Mouse (Mus musculus) liver, embryonic 15.5 days (tissue): ENCODE measurements around the gene Vps45. TPM values are rescaled to one million over a fixed set of nuclear protein-coding genes. Genes with fewer than 3 reads are reported as not detected.

ENCODE experiments used
- ATAC-seq: fragments of 200-750 bp; cut with Nextera tagmentation; 2 replicates; pipeline ENCODE4 v1.8.0; 2017; ENCODE audit warnings: moderate number of reproducible peaks, mild to moderate bottlenecking, moderate library complexity; ENCODE audit not compliant: insufficient read depth
- H3K27ac ChIP-seq: fragments of 300-500 bp; sonication (generic); replicated peaks from 2 replicates; pipeline ENCODE4 v1.5.1; 2015; ENCODE audit warnings: mild to moderate bottlenecking, inconsistent platforms
- H3K27me3 ChIP-seq: fragments of 300-500 bp; sonication (generic); 2 replicates; pipeline ENCODE4 v1.6.1; 2015; ENCODE audit warnings: mild to moderate bottlenecking, inconsistent platforms
- H3K36me3 ChIP-seq: fragments of 300-500 bp; sonication (generic); replicated peaks from 2 replicates; pipeline ENCODE4 v1.6.1; 2015; ENCODE audit warnings: moderate library complexity, mild to moderate bottlenecking, inconsistent platforms
- H3K4me1 ChIP-seq: fragments of 300-500 bp; sonication (generic); replicated peaks from 2 replicates; pipeline ENCODE4 v1.6.1; 2015; ENCODE audit warnings: inconsistent platforms
- H3K4me2 ChIP-seq: fragments of 300-500 bp; sonication (generic); 2 replicates; pipeline ENCODE4 v1.6.1; 2015; ENCODE audit warnings: moderate library complexity, mild to moderate bottlenecking, inconsistent platforms
- H3K4me3 ChIP-seq: fragments of 300-500 bp; sonication (generic); replicated peaks from 2 replicates; pipeline ENCODE4 v1.5.1; 2015; ENCODE audit warnings: mild to moderate bottlenecking, inconsistent platforms
- H3K9ac ChIP-seq: fragments of 300-500 bp; sonication (generic); 2 replicates; pipeline ENCODE4 v1.6.1; 2015; ENCODE audit warnings: moderate library complexity, mild to moderate bottlenecking, inconsistent platforms
- H3K9me3 ChIP-seq: fragments of 300-500 bp; sonication (generic); replicated peaks from 2 replicates; pipeline ENCODE4 v1.6.1; 2016; ENCODE audit warnings: inconsistent platforms
- WGBS: fragments of 180-500 bp; shearing (Covaris S2); methylation state at CpG from one replicate; pipeline ENCODE4 v1.1.7; 2015; ENCODE audit warnings: mixed read lengths; ENCODE audit not compliant: insufficient replicate concordance; 5-methylcytosine and 5-hydroxymethylcytosine counted together
- polyA plus RNA-seq: library from polyadenylated mRNA; unstranded; fragments of >200 nt; fragmentation: Nextera tagmentation; extraction: Ambion mirVana; gene quantifications from 2 replicates; pipeline ENCODE4 v1.2.1, GENCODE M21; 2015

Vps45 gene
- polyA plus RNA-seq, 1 experiment from 2014 or later = 14.1 TPM

DNA sequence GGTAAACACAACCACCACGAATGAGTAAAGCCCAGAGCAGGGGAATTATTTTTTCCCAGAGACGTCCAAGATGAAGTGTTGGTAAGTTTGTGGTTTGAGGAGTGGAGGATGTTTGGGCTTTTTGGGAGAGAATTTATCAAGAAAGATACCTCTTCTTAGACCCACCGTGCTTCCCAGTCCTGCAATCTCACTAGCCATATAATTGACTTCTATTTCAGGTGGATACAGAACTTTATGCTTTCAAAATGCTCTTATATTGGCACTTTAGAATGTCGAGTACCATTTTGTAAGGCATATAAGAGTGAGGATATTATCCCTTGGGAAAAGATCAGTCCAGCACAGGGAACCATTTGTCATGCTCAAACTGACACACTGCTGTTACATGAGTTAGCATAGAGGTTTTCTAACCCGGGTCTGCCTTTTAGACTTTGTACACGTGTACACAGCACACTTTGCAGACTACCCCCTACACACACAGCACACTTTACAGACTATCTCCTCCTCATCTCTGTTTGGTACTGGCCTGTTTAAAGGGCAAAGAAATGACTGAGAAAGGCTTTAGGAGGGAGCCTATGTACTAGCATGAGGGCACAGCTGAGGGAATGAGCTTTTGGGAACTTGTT, 61.7 kb downstream of the Vps45 start:
- H3K9me3 ChIP-seq = no peaks in the 10 kb centered on the region
- peak overlapping the region; percentile 70; the same call in 1 of the 2 replicates for H3K27ac ChIP-seq
- H3K4me1 ChIP-seq = peaks cover 65% of the 10 kb centered on the region
- peak overlapping the region; percentile 93 for H3K4me2 ChIP-seq
- no peaks in the 10 kb centered on the region; the same call in 1 of the 2 replicates for H3K36me3 ChIP-seq
- ATAC-seq = no peak
- peaks cover 58% of the 10 kb centered on the region for H3K27me3 ChIP-seq
- peak overlapping the region; percentile 65 for H3K4me3 ChIP-seq
- peak overlapping the region; percentile 63 for H3K9ac ChIP-seq
- 11% methylated on average over 6 of the region's 6 CpGs for WGBS

- Histone ChIP-seq H3K4me3 (peak within 1 kb of the TSS; percentile 65), H3K9me3 (no peaks in the 10 kb centered on the region), H3K27ac (peak within 1 kb of the TSS; percentile 70), H3K27me3 (peaks cover 58% of the 10 kb centered on the region), H3K36me3 (no peaks in the 10 kb centered on the region; the same call in 1 of the 2 replicates), H3K4me2 (peak within 1 kb of the TSS; percentile 93), H3K9ac (peak within 1 kb of the TSS; percentile 63), H3K4me1 (peaks cover 62% of the 10 kb centered on the region)
- under 1% methylated on average over 84 of the region's 84 CpGs for WGBS
- ATAC-seq = peak; percentile 41
These were observed 62.4 kb downstream of the Vps45 start, which contains the start of gene Plekho1 for GRCm38 (mm10) chr3:95995802-95996428. Plekho1 (minus strand) TSS chr3:95996001.

DNA sequence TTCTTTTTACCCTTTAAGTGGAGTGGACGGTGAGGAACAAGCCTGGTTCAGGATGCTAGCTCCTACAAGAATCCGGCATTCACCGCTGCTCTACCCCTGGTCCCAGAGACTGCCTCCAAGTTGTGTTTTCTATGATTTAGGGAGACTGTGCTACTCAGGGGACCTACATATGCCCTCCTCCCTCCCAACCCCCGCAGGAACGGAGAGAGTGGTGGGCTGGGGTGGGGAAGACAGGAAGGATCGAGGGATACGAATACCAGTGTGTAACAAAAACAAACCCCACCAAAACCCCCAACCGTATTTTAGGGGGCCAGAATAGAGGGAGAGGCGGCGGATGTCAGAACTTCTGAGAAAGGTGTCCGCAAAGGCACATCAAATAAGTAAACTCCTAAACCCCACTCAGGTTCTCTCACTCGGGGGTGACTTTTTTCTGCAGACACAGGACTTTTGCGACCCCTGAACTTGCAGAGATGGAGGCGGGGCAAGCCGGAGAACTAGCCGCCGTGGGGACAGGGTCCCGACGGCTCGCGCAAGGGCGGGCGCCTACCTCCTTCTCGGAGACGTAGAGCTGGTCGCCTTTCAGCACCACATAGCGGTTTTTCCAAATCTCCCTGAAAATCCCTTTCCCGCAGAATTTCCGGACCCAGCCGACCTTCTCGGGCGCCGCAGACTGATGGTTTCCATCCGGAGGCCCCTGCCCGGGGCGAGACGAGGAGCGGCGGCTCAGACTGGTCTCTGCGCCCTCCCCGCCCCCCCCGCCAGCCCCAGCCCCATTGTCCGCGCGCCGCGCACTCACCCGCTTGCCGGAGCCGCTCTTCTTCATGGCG, 63.1 kb downstream of the Vps45 start:
- Histone ChIP-seq H3K27me3 (peaks cover 58% of the 10 kb centered on the region), H3K9ac (peak overlapping the region; percentile 63), H3K4me2 (peak overlapping the region; percentile 93), H3K4me1 (peaks cover 55% of the 10 kb centered on the region), H3K9me3 (no peaks in the 10 kb centered on the region), H3K36me3 (no peaks in the 10 kb centered on the region; the same call in 1 of the 2 replicates), H3K27ac (peak overlapping the region; percentile 70), H3K4me3 (peak overlapping the region; percentile 65)
- 0 out of 2 replicates have a peak, but pooled peaks have one; percentile 5 for ATAC-seq
- 2% methylated on average over 50 of the region's 51 CpGs for WGBS

DNA sequence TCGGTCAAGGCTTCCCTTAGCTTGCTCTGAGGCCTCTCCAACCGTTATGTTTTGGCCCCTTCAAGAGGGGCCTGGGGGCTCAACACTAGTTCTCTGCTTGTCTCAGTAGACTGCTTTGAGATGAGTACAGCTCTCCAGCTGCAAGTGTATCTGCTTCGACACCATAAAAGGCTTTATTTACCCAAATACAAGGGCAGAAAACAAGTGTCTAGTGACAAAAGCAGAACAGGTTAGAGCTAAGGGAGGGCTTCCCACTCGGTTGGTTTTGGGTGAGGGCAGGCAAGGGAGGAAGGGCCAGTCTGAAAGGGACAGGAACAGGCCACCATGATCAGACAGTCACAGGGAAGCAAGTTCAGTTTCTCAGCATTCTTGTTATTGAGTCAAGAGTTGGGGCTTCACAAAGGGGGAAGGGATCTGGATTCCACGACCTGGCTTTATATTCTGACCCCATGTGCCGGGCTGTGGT, 63.9 kb downstream of the Vps45 start:
- 14% methylated on average over 6 of the region's 6 CpGs for WGBS
- H3K4me2 ChIP-seq = peak overlapping the region; percentile 93
- H3K9ac ChIP-seq = peak overlapping the region; percentile 63; the same call in 1 of the 2 replicates
- H3K9me3 ChIP-seq = no peaks in the 10 kb centered on the region
- peaks cover under 1% of the 10 kb centered on the region for H3K36me3 ChIP-seq
- H3K4me3 ChIP-seq = peak overlapping the region; percentile 65
- H3K27me3 ChIP-seq = peaks cover 58% of the 10 kb centered on the region
- ATAC-seq = no peak
- peaks cover 47% of the 10 kb centered on the region for H3K4me1 ChIP-seq
- H3K27ac ChIP-seq = peak overlapping the region; percentile 70

- H3K27ac ChIP-seq = peak overlapping the region; percentile 70; the same call in 1 of the 2 replicates
These were observed 64.4 kb downstream of the Vps45 start for GRCm38 (mm10) chr3:95993881-95994280.

DNA sequence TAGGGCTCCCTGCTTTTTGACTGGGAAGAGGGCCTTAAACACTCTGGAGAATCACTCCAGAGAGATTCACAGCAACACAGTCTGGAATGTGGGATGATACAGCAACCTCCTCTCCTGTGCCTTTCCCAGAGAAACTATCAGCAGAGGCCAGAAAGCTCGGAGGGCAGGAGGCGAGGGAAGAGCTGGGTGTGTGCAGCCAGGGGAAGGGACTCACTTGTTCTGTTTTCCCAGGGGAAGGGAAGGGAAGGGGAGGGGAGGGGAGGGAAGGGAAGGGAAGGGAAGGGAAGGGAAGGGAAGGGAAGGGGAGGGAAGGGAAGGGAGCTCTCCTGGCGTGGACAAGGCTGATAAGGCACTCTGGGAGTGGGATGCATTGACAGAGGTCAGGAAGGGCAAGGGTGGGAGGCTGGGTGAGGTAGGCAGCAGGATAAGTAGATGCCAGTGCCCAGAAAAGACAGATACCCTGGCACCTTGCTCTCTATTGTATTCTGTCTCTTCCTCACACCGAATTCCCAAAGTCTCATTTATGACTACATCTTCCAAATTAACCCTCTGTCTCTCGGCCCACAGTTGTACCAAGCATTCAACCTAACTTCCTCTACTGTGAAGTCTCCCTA, 65.2 kb downstream of the Vps45 start:
- Histone ChIP-seq H3K27me3 (peaks cover 58% of the 10 kb centered on the region), H3K9ac (no peak overlapping the region), H3K27ac (no peak overlapping the region; the same call in 1 of the 2 replicates), H3K36me3 (peaks cover 7% of the 10 kb centered on the region), H3K4me2 (peak overlapping the region; percentile 93; the same call in 1 of the 2 replicates), H3K4me1 (peaks cover 48% of the 10 kb centered on the region), H3K4me3 (no peak overlapping the region), H3K9me3 (no peaks in the 10 kb centered on the region)
- no peak for ATAC-seq
- WGBS = 41% methylated on average over 5 of the region's 5 CpGs

More at GRCm38 (mm10) chr3:95993881-95994280, 64.4 kb downstream of the Vps45 start:
- Histone ChIP-seq H3K36me3 (peaks cover 6% of the 10 kb centered on the region), H3K9ac (no peak overlapping the region), H3K4me2 (peak overlapping the region; percentile 93), H3K4me3 (peak overlapping the region; percentile 65; the same call in 1 of the 2 replicates), H3K27me3 (peaks cover 58% of the 10 kb centered on the region), H3K9me3 (no peaks in the 10 kb centered on the region), H3K4me1 (peaks cover 46% of the 10 kb centered on the region)
- ATAC-seq = no peak
- 36% methylated on average over 4 of the region's 4 CpGs for WGBS

- no peak for ATAC-seq
- H3K27ac ChIP-seq = peak overlapping the region; percentile 41; the same call in 1 of the 2 replicates
- no peak overlapping the region for H3K9ac ChIP-seq
- peaks cover 7% of the 10 kb centered on the region for H3K36me3 ChIP-seq
- H3K4me1 ChIP-seq = peaks cover 44% of the 10 kb centered on the region
- no peaks in the 10 kb centered on the region for H3K9me3 ChIP-seq
- H3K4me3 ChIP-seq = no peak overlapping the region
- H3K4me2 ChIP-seq = no peak overlapping the region
- H3K27me3 ChIP-seq = peaks cover 48% of the 10 kb centered on the region
- WGBS = 49% methylated on average over 12 of the region's 12 CpGs
These were observed 67.8 kb downstream of the Vps45 start for GRCm38 (mm10) chr3:95990413-95990941.

DNA sequence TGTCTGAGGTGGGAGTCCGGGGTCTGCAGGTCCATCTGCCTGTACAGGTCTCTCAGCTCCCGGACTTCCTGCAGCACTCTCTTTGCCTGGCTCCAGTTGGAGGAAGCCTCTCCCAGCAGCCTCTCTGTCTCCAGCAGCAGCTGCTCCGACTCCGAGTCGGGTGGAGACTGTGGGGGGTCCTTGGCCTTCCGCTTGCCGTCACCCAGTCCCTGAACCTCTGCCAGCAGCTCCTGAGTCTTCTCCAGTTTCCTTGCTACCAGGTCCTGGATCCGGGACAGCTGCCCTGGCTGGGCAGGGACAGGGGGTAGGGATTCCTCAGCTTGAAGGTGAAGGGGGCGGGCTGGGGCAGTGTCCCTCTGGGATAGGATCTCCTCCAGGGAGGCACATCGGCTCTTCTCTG, 69.3 kb downstream of the Vps45 start:
- no peak overlapping the region for H3K4me2 ChIP-seq
- H3K27me3 ChIP-seq = peaks cover 42% of the 10 kb centered on the region
- no peak overlapping the region for H3K9ac ChIP-seq
- 80% methylated on average over 10 of the region's 10 CpGs for WGBS
- H3K4me3 ChIP-seq = no peak overlapping the region
- H3K27ac ChIP-seq = no peak overlapping the region
- H3K4me1 ChIP-seq = peaks cover 41% of the 10 kb centered on the region
- H3K36me3 ChIP-seq = peaks cover 7% of the 10 kb centered on the region
- no peaks in the 10 kb centered on the region for H3K9me3 ChIP-seq
- ATAC-seq = no peak

GRCm38 (mm10) chr3:95988138-95988537, 70.1 kb downstream of the Vps45 start:
- peaks cover 34% of the 10 kb centered on the region for H3K27me3 ChIP-seq
- peaks cover 38% of the 10 kb centered on the region for H3K4me1 ChIP-seq
- ATAC-seq = no peak
- WGBS = 86% methylated on average over 1 of the region's 1 CpGs
- no peak overlapping the region for H3K4me2 ChIP-seq
- no peak overlapping the region for H3K27ac ChIP-seq
- no peaks in the 10 kb centered on the region for H3K9me3 ChIP-seq
- peaks cover 7% of the 10 kb centered on the region for H3K36me3 ChIP-seq
- no peak overlapping the region for H3K4me3 ChIP-seq
- H3K9ac ChIP-seq = no peak overlapping the region

- no peak overlapping the region for H3K9ac ChIP-seq
- peaks cover 7% of the 10 kb centered on the region for H3K36me3 ChIP-seq
- H3K27me3 ChIP-seq = peaks cover 29% of the 10 kb centered on the region
- ATAC-seq = no peak
- no peak overlapping the region for H3K4me2 ChIP-seq
- 17% methylated on average over 6 of the region's 6 CpGs for WGBS
- 0 out of 2 replicates have a peak overlapping the region, but pooled peaks have one; percentile 58 for H3K27ac ChIP-seq
- H3K9me3 ChIP-seq = no peaks in the 10 kb centered on the region
- H3K4me1 ChIP-seq = peaks cover 38% of the 10 kb centered on the region
- no peak overlapping the region for H3K4me3 ChIP-seq
These were observed 70.7 kb downstream of the Vps45 start for GRCm38 (mm10) chr3:95987386-95988110.
